Mouse (Mus musculus): ENCODE measurements around the gene Aco2.
A peak's percentile ranks its signal among the peaks of the same experiment; 100 is the strongest.

Aco2 gene

DNA sequence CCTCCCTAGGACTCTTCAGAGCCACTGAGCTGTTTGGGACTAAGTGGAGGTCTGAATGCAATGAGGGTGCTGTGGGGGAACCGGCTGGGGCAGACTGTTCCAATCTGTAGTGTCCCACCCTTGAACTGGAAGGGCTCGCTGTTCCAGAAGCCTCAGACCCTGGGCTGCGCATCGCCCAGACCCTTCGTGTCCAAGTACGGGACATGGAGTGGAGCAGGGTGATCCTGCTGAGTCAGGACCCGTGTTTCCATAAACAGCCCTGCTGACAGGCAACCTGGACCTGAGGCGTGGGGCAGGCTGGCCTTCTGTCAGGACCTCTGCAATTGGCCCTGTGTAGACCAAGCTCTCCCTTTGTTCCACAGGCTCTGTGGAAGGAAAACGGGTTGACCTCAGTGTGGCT is 25.4 kb upstream of the Aco2 start:
- DNase-seq (ENCODE audit: low read depth): no peak

DNA sequence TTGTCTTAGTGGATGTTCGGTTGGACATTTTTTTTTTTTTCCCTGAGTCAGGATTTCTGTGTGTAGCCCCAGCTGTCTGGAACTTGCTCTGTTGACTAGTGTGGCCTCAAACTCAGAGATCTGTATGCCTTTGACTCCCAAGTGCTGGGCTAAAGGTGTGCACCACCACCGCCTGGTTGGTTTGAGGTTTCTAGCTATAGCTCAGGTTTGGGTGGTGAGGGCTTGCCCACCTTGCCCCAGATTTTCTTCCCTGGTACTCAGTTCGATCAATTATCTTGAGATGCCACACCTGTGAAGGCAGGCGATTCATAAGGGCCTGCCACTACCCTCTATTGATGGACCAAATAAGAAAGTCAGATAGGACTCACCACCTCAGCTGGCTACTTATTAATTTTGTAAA is 24.9 kb upstream of the Aco2 start:
- DNase-seq (ENCODE audit: low read depth): no peak

GRCm38 (mm10) chr15:81847861-81848260 is 24.2 kb upstream of the Aco2 start:
- DNase-seq (ENCODE audit: low read depth): no peak

- DNase-seq (ENCODE audit: low read depth): peak; percentile 71
Observed at GRCm38 (mm10) chr15:81848301-81848700, 23.8 kb upstream of the Aco2 start.

DNA sequence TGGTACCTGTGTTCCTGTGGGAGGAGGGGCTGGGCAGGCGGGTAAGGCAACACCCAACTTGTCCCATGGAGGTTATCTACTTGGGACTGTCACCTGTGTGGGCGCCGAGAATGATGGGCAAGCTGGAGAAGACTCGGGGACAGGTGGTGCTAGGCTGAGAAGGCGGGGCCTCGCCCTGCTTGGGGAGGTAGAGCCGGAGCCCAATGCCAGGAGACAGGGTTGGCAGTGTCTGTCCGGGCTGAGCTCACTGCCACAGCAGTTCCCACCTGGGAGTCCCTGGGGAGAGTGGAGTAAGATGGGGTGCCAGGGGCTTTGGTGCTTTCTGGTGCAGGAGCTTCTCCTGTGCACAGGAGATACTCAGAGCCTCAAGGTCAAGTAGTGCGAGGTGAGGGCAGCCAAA is 23.0 kb upstream of the Aco2 start:
- DNase-seq (ENCODE audit: low read depth): no peak

DNA sequence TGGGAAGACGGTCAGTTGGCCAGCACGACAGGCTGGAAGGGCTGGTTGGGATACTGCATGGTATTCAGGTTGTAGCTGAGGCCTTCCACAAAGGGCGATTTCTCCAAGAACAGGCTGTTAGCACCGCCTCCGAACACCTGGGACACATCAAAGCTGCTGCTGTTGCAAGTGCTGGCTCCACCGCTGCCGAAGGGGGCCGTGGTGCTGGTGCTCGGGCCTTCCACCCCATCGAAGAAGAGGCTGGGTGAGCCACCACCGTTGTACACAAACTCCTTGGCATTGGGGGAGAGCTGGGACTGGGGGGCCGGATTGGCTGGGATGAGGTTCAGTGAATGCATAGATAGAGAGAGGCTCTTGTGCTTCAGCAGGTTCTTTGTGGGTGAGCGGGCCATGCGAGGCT is 21.4 kb upstream of the Aco2 start:
- DNase-seq (ENCODE audit: low read depth): no peak

DNA sequence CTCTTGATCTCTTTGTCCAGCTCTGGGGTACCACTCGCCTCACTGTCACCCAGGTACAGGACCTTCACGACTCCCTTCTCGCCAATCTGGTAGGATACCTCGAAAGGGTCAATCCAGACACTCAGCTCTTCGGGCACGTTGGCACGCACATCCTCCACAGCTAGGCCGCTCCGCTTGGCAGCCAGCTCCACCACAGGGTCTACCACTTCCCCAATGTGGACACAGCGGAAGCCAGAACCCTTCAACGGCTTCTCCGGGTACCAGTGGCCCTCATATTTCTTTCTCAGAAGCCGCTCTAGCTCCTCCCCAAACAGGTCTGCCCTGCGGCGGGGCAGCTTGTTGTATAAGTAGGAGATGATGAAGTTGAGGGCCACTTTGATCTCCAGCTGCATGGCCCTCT is 20.7 kb upstream of the Aco2 start:
- DNase-seq (ENCODE audit: low read depth): no peak

- no peak for DNase-seq (ENCODE audit: low read depth)
Observed at GRCm38 (mm10) chr15:81852411-81853000, 19.6 kb upstream of the Aco2 start.

DNA sequence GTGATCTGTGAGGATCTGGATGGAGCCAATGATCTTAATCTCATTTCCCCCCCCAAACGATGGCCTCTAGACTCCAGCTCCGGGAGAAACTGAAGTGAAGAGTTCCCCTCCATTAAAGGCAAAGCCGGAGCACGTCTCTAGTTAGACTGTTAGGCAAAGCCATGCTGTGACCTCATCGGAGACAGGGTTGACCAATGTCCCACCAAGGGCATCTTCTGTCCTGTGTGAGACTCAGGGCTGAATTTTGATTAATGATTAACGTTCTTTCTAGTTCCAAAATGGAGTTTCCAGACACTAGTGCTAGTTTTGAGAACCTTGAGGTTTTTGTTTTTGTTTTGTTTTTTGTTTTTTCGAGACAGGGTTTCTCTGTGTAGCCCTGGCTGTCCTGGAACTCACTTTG is 19.0 kb upstream of the Aco2 start:
- no peak for DNase-seq (ENCODE audit: low read depth)

GRCm38 (mm10) chr15:81856030-81856790 is 15.9 kb upstream of the Aco2 start:
- peak; percentile 96 for DNase-seq (ENCODE audit: low read depth)

DNA sequence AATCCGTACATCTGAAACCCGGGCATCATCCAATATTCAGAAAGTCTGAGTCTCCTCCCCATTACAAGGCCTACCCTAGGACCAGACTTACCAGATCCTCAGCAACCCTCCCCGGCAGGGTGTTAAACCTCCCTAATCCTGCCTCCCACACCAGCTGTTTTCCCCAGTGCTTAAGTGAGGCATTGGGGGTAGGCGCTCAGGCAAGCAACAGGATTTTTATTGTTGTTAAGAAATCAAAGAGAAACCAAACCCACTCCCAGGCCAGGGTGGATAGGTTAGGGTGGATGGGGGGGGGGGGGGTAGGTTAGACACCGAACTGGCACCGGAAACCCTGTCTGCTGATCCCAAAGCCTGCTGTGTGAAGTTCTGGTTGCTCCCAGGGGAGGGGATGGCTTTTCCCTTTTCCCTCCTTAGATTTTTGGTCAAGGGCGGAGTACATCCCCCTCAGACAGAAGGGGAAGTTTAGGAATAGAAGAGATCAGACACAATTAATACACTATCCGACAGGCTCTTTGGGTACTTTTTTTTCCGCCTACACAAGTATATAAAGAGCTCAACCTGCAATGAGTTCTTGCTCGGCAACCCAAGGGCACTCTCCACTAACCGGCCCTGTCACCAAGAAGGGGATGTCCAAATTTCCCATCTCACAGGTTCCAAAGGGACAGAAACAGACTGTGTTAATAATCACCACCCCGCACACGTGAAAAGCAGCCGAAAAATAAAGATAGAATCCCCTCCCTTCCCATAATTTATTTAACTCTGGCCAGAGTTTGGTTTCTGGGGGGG is 15.0 kb upstream of the Aco2 start:
- DNase-seq (ENCODE audit: low read depth): peak; percentile 48

- DNase-seq (ENCODE audit: low read depth): no peak
Observed at GRCm38 (mm10) chr15:81857724-81858116, 14.4 kb upstream of the Aco2 start.

- DNase-seq (ENCODE audit: low read depth): peak; percentile 94
Observed at GRCm38 (mm10) chr15:81858138-81858516, 14.0 kb upstream of the Aco2 start.

DNA sequence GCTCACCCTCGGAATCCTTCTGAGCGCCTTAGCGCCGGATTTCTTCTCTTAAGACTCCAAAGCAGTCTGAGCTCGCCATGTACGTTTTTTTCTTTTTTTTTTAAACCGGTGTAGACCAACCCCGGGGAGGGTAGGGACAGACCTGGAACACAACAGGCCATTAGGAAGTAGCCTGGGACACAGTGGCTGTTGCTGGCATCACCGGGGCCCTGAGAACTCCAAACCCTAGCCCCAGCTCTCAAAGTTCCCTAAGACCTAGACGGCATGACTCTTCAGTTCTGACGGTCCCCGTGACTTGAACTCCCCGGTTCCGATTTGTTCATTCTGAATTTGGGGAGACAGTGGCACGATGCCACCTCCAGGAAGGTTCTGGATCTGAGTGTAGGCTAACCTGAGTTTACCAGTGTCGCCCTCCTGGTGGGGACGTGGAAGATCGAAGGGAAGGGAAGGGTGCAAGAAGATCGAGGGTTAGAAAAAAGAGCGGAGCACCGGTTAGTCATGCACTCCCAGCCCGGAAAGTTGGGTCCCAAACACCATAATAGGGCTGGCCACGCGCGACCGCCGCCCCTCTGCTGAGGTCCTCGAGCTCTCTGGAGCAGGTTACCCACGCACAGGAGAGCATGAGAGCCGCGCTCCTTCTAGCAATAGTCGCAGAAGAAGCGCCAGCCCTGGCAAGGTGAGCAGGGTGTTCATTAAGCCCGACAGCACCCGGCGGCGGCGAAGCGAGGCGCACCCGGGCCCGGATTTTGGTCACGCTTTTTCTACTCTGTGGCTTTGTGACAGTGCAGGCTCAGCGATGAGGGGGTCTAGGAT is 13.4 kb upstream of the Aco2 start, which contains the start of gene Tob2:
Gene Tob2, minus strand, starts transcription at position 280 of the 813 bp plus-strand sequence.
- peak; percentile 70 for DNase-seq (ENCODE audit: low read depth)

DNA sequence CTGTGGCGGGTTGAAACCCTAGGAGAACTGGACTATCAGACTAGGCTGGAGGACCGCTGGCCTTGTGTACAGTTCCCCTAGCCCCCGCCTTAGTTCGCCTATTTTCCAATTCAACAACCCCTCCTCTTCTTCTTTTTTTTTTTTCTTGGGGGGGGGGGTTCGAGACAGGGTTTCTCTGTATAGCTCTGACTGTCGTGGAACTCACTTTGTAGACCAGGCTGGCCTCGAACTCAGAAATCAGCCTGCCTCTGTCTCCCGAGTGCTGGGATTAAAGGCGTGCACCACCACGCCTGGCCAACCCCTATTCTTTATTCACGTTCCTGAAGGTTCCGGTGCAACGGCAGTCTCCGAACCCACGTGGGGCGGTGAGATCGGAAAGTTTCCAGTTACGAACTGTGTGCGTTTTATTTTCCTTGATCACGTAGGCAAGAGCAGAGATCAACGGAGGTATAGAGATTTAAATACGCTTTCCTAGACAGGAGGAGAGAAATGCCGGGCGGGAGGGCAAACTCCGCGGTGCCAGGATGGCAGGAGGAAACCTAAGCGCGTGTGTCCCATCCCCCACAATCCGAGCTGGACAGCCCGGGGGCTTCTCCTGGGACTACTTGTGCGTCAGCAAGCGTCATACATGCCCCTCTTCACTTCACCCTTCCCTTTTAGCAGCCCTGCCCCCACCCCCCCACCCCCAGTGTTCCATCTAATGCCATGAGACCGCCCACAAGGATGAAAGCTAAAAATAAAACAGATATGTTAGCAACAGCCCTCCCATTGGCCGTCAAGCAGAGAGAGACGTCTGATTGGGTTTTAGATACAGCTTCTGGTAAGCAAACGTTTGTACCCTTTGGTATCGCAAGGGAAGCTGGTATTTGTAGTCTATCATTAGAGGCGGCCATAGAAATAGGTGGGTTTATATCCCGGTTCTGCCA is 12.5 kb upstream of the Aco2 start:
- DNase-seq (ENCODE audit: low read depth): peak; percentile 99

- DNase-seq (ENCODE audit: low read depth): peak; percentile 79
Observed at GRCm38 (mm10) chr15:81860471-81861135, 11.5 kb upstream of the Aco2 start.

DNA sequence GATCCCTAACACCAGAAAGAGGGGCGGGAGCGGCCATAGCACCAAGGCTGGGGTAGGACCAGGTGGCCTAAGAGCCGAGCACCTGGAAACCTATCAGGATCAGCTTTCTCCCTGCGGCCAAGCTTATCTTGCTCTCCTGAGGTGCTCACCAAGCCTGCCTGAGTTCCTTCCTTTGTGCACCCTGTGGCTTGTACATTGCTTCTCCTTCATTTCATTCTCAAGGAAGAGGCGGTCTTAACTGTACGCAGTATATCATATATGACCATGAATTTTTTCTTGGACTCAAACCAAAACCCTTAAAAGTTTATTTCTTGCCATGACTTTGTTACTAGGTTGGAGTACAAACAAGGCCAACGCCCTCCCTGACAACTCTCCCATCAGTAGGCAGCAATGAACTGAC is 7.9 kb upstream of the Aco2 start:
- no peak for DNase-seq (ENCODE audit: low read depth)

- DNase-seq (ENCODE audit: low read depth): no peak
Observed at GRCm38 (mm10) chr15:81869985-81870384, 2.1 kb upstream of the Aco2 start.

- peak; percentile 99 for DNase-seq (ENCODE audit: low read depth)
Observed at GRCm38 (mm10) chr15:81871604-81872261, 376 bp upstream of the Aco2 start, which contains the start of gene Phf5a. Gene Phf5a (minus strand): TSS chr15:81871911.

All from 416B (cell line).